Mouse (Mus musculus): ENCODE measurements around the gene Gm28035.

GRCm38 (mm10) chr2:30269241-30269990 is 29.0 kb downstream of the Gm28035 start:
- TF ChIP-seq REST (IDR thresholded peaks at IDR 0.05; ENCODE audit: insufficient read depth, insufficient read length) (no peak), POLR2A (IDR thresholded peaks at IDR 0.05; ENCODE audit: insufficient read length, low read depth) (no peak), SRF (IDR thresholded peaks at IDR 0.05; ENCODE audit: control insufficient read depth, insufficient read length, low read depth) (no peak), USF1 (IDR thresholded peaks at IDR 0.05; ENCODE audit: low read depth) (no peak), MYOD1 (IDR thresholded peaks at IDR 0.05; ENCODE audit: control insufficient read depth in 1 of 3, insufficient read length in 2 of 3, low read depth in 2 of 3) (no peak), POLR2AphosphoS2 (IDR thresholded peaks at IDR 0.05; ENCODE audit: insufficient read length, low read depth) (no peak), MAX (IDR thresholded peaks at IDR 0.05; ENCODE audit: low read depth) (no peak), TCF12 (IDR thresholded peaks at IDR 0.05; ENCODE audit: insufficient read depth, poor library complexity, severe bottlenecking) (no peak), E2F4 (IDR thresholded peaks at IDR 0.05; ENCODE audit: insufficient read depth) (no peak)
